Mouse (Mus musculus) limb, embryonic 14.5 days (tissue): ENCODE measurements around the gene Gpd1l. TPM values are rescaled to one million over a fixed set of nuclear protein-coding genes. Genes with fewer than 3 reads are reported as not detected.

ENCODE experiments used
- ATAC-seq: fragments of 200-750 bp; cut with Nextera tagmentation; 2 replicates; pipeline ENCODE4 v1.8.0; 2017; ENCODE audit warnings: low read depth, moderate number of reproducible peaks, moderate TSS enrichment; ENCODE audit not compliant: low FRiP score
- DNase-seq: peaks from one replicate; pipeline ENCODE4 v3.0.0-alpha.2; 2015; ENCODE audit warnings: low spot score
- H3K27ac ChIP-seq: fragments of 300-500 bp; sonication (generic); replicated peaks from 2 replicates; pipeline ENCODE4 v1.5.1; 2014; ENCODE audit warnings: low read depth, mild to moderate bottlenecking, low read length, moderate library complexity, mixed read lengths
- H3K27me3 ChIP-seq: fragments of 300-500 bp; sonication (generic); 2 replicates; pipeline ENCODE4 v1.6.1; 2014; ENCODE audit warnings: low read length, mixed read lengths; ENCODE audit not compliant: control insufficient read depth, insufficient read depth
- H3K36me3 ChIP-seq: fragments of 300-500 bp; sonication (generic); 2 replicates; pipeline ENCODE4 v1.6.1; 2014; ENCODE audit warnings: mild to moderate bottlenecking, low read length, moderate library complexity, mixed read lengths; ENCODE audit not compliant: control insufficient read depth, insufficient read depth
- H3K4me1 ChIP-seq: fragments of 300-500 bp; sonication (generic); 2 replicates; pipeline ENCODE4 v1.6.1; 2014; ENCODE audit warnings: antibody characterized with exemption, low read length, mixed read lengths; ENCODE audit not compliant: control insufficient read depth, insufficient read depth
- H3K4me2 ChIP-seq: fragments of 300-500 bp; sonication (generic); replicated peaks from 2 replicates; pipeline ENCODE4 v1.6.1; 2014; ENCODE audit warnings: low read depth, mild to moderate bottlenecking, low read length, moderate library complexity; ENCODE audit not compliant: severe bottlenecking
- H3K4me3 ChIP-seq: fragments of 300-500 bp; sonication (generic); replicated peaks from 2 replicates; pipeline ENCODE4 v1.5.1; 2014; ENCODE audit warnings: low read length
- H3K9ac ChIP-seq: fragments of 300-500 bp; sonication (generic); 2 replicates; pipeline ENCODE4 v1.6.1; 2014; ENCODE audit warnings: mild to moderate bottlenecking, low read depth, low read length, moderate library complexity; ENCODE audit not compliant: severe bottlenecking
- H3K9me3 ChIP-seq: fragments of 300-500 bp; sonication (generic); 2 replicates; pipeline ENCODE4 v1.6.1; 2016; ENCODE audit warnings: low read length; ENCODE audit not compliant: control insufficient read depth
- POLR2A ChIP-seq: fragments of 200-500 bp; IDR thresholded peaks from 2 replicates; pipeline ENCODE4 v1.8.0; 2012; ENCODE audit warnings: inconsistent platforms, mild to moderate bottlenecking, moderate library complexity, borderline replicate concordance; ENCODE audit not compliant: insufficient read depth, insufficient read length; ENCODE audit errors: extremely low read depth
- WGBS: fragments of 180-500 bp; shearing (Covaris S2); extraction: QIAGEN DNeasy Blood & Tissue Kit; methylation state at CpG from one replicate; pipeline ENCODE4 v1.1.7; 2014; 5-methylcytosine and 5-hydroxymethylcytosine counted together
- polyA plus RNA-seq, 2 experiments: library from polyadenylated mRNA; depleted of rRNA in 1 of 2; stranded (reverse) in 1 of 2; unstranded in 1 of 2; fragments of >200 nt; fragmentation: Nextera tagmentation in 1 of 2; extraction: Ambion mirVana in 1 of 2; gene quantifications; 2 replicates each; pipeline versions ENCODE4 v1.2.1 to v1.2.3; 2012 to 2014

Gene Gpd1l
- polyA plus RNA-seq, 2 experiments = 6.4 to 11.1 TPM

DNA sequence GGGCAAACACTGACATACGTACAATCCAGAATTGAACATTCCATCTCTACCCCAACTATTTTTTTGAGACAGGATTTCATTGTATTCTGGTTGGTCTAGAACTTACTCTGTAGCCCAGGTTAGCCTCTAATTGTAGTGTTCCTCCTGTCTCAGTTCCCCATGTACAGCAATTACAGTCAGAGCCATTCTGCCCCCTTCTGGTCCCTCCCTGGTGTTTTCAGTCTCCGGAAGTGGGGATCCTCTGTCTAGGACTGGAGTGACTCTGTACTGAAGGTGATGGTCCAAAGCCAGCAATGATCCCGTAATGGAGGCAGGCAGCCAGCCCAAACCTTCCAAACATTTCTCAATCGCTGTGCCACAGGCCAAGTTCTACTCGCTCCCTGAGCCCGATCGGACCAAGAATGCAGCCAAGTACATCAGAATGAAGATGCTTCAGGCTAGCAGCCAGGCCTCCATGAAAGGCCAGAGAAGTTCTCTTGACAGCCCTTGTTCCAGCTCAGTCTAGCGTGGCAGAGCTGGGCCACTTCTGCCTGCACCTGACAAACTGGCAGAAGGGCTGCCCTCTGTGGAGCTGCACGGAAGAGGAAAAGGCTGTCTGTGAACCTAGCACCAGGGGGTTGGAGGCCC is 3.2 kb downstream of the Gpd1l start:
- no peak for TF ChIP-seq POLR2A
- Histone ChIP-seq H3K27me3 (no peaks in the 10 kb centered on the region), H3K4me2 (no peak overlapping the region), H3K36me3 (no peaks in the 10 kb centered on the region), H3K4me3 (no peak overlapping the region), H3K27ac (no peak overlapping the region), H3K9me3 (no peaks in the 10 kb centered on the region), H3K9ac (no peak overlapping the region), H3K4me1 (peaks cover 8% of the 10 kb centered on the region)
- WGBS = 82% methylated on average over 9 of the region's 9 CpGs
- DNase-seq = no peak
- ATAC-seq = no peak

DNA sequence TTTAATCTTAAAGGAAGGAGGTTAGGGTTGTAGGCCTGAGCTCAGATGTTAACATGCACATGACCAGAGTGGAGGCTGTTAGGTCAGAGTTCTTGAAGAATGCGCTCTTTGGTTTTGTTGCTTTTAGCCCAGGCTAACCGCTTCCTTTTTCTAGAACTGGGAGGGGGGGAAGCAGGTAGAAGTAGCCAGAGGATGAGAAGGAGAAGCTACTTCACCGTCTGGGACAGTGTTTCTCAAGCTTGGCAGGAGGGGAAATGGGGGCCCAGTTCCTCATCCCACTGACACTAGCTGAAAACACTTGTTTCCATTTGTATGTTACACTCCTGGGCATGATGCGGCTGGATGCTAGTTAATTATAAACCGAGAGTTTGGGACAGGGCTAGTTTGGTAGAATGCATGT is 8.2 kb downstream of the Gpd1l start:
- no peak for ATAC-seq

DNA sequence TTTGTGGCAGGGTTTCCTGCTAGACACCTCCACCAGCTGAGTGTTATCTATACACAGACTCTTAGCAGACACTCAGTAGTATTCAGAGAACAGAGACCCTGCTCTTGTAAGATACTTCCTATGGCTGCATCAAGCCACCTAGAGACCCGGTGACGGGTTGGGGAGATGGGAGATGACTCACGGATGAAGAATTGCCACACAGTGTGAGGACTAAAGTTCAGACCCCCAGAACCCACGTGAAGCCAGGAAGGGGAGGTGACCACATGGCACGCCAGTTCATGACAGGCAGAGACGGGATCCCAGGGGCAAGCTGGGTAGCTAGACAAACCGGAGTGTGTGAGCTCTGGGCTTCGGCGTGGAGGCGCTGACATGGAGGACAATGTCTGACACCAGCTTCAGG is 8.7 kb downstream of the Gpd1l start:
- no peak for TF ChIP-seq POLR2A
- no peak overlapping the region for H3K4me2 ChIP-seq

More for the DNA sequence above, 8.2 kb downstream of the Gpd1l start:
- TF ChIP-seq POLR2A = no peak
- Histone ChIP-seq H3K36me3 (no peaks in the 10 kb centered on the region), H3K27ac (no peak overlapping the region), H3K4me3 (no peak overlapping the region), H3K27me3 (no peaks in the 10 kb centered on the region), H3K4me2 (no peak overlapping the region), H3K9me3 (no peaks in the 10 kb centered on the region), H3K4me1 (peaks cover 5% of the 10 kb centered on the region; the same call in 1 of the 2 replicates), H3K9ac (no peak overlapping the region)
- 86% methylated on average over 5 of the region's 5 CpGs for WGBS
- DNase-seq = no peak

DNA sequence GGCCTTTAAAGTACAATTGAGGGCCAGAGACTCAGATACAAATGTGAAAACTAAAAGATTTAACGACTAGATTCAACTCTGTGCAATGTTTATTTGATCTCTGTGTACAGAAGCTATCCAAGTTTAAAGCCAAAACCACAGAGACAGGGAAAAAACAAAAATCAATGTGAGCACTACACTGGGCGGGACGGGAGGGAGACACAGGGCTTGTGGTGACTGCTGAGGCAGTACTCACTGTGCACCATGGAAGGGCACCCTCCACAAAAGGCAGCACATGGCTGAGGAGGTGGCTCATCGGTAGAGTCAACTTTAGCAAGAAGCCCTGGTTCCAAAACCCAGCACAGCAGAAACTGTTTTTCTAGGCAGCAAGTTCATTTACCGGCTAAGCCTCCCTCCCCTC is 9.3 kb downstream of the Gpd1l start:
- Histone ChIP-seq H3K4me3 (no peak overlapping the region), H3K27me3 (no peaks in the 10 kb centered on the region), H3K4me2 (no peak overlapping the region), H3K4me1 (peaks cover 5% of the 10 kb centered on the region; the same call in 1 of the 2 replicates), H3K27ac (no peak overlapping the region), H3K9ac (no peak overlapping the region), H3K9me3 (no peaks in the 10 kb centered on the region), H3K36me3 (no peaks in the 10 kb centered on the region)
- no peak for TF ChIP-seq POLR2A
- WGBS = 40% methylated on average over 5 of the region's 5 CpGs
- ATAC-seq (no peak), DNase-seq (no peak)

More for the DNA sequence above, 8.7 kb downstream of the Gpd1l start:
- Histone ChIP-seq H3K9ac (no peak overlapping the region), H3K4me1 (peaks cover 5% of the 10 kb centered on the region; the same call in 1 of the 2 replicates), H3K9me3 (no peaks in the 10 kb centered on the region), H3K36me3 (no peaks in the 10 kb centered on the region), H3K27ac (no peak overlapping the region), H3K27me3 (no peaks in the 10 kb centered on the region), H3K4me3 (no peak overlapping the region)
- DNase-seq (no peak), ATAC-seq (no peak)
- WGBS = 78% methylated on average over 10 of the region's 10 CpGs

DNA sequence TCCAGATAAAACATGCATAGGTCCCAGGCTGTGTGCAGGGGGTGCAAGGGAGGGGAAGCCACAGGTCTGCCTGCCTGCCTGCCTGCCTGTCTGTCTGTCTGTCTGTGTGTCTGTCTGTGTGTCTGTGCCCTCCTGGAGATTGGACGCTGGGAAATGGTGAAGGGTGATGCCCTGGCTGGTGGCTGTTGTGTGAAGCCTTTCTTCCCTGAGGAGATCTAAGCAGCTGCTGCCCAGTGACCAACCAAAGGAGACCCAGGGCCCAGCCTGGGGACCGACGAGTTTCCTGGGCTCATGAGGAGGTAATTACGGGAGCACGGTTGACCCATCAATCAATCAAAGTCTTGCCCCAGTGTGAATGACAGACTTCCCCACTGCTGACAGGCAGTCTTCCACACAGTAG is 11.6 kb downstream of the Gpd1l start:
- Histone ChIP-seq H3K4me2 (no peak overlapping the region), H3K36me3 (0 out of 2 replicates have a peak, but pooled peaks cover 7% of the 10 kb centered on the region), H3K4me3 (no peak overlapping the region), H3K27me3 (no peaks in the 10 kb centered on the region), H3K9ac (no peak overlapping the region), H3K9me3 (no peaks in the 10 kb centered on the region), H3K4me1 (peaks cover 5% of the 10 kb centered on the region; the same call in 1 of the 2 replicates), H3K27ac (no peak overlapping the region)
- ATAC-seq (no peak), DNase-seq (no peak)
- TF ChIP-seq POLR2A = no peak
- 52% methylated on average over 5 of the region's 5 CpGs for WGBS
